Mouse (Mus musculus): ENCODE measurements around the gene Ets1. TPM values are rescaled to one million over a fixed set of nuclear protein-coding genes. Genes with fewer than 3 reads are reported as not detected.
A peak's percentile ranks its signal among the peaks of the same experiment; 100 is the strongest.

The Ets1 gene
- total RNA-seq, 2 experiments from 2014 or later: 16.4 to 19.0 TPM

GRCm38 (mm10) chr9:32661071-32661470 lies 25.1 kb downstream of the Ets1 start:
- DNase-seq (ENCODE audit: low spot score in 2 of 2): no peak

GRCm38 (mm10) chr9:32661561-32661960 lies 25.5 kb downstream of the Ets1 start:
- no peak for DNase-seq (ENCODE audit: low spot score in 2 of 2)

- DNase-seq (ENCODE audit: low spot score in 2 of 2): no peak
Measured at GRCm38 (mm10) chr9:32666611-32667517, 30.8 kb downstream of the Ets1 start.

- no peak for DNase-seq (ENCODE audit: low spot score in 2 of 2)
Measured at GRCm38 (mm10) chr9:32667518-32667908, 31.5 kb downstream of the Ets1 start.

GRCm38 (mm10) chr9:32668075-32668673 lies 32.2 kb downstream of the Ets1 start:
- DNase-seq (ENCODE audit: low spot score in 2 of 2): no peak

- DNase-seq (ENCODE audit: low spot score in 2 of 2): no peak
Measured at GRCm38 (mm10) chr9:32669397-32669796, 33.4 kb downstream of the Ets1 start.

GRCm38 (mm10) chr9:32671970-32672859 lies 36.2 kb downstream of the Ets1 start:
- DNase-seq (ENCODE audit: low spot score in 2 of 2): no peak

- DNase-seq (ENCODE audit: low spot score in 2 of 2): no peak
Measured at GRCm38 (mm10) chr9:32673923-32674322, 37.9 kb downstream of the Ets1 start.

GRCm38 (mm10) chr9:32675671-32676409 lies 39.8 kb downstream of the Ets1 start:
- DNase-seq (ENCODE audit: low spot score in 2 of 2): no peak

- no peak for DNase-seq (ENCODE audit: low spot score in 2 of 2)
Measured at GRCm38 (mm10) chr9:32676480-32676879, 40.5 kb downstream of the Ets1 start.

- no peak for DNase-seq (ENCODE audit: low spot score in 2 of 2)
Measured at GRCm38 (mm10) chr9:32677646-32678045, 41.6 kb downstream of the Ets1 start.

GRCm38 (mm10) chr9:32678120-32678757 lies 42.2 kb downstream of the Ets1 start:
- DNase-seq (ENCODE audit: low spot score in 2 of 2): no peak

GRCm38 (mm10) chr9:32679531-32679930 lies 43.5 kb downstream of the Ets1 start:
- DNase-seq (ENCODE audit: low spot score in 2 of 2): no peak

- DNase-seq (ENCODE audit: low spot score in 2 of 2): no peak
Measured at GRCm38 (mm10) chr9:32680201-32680600, 44.2 kb downstream of the Ets1 start.

- DNase-seq (ENCODE audit: low spot score in 2 of 2): peak in 1 of 2 experiments; percentile 44
Measured at GRCm38 (mm10) chr9:32685793-32686558, 50.0 kb downstream of the Ets1 start.

GRCm38 (mm10) chr9:32688351-32688750 lies 52.3 kb downstream of the Ets1 start:
- no peak for DNase-seq (ENCODE audit: low spot score in 2 of 2)

- no peak for DNase-seq (ENCODE audit: low spot score in 2 of 2)
Measured at GRCm38 (mm10) chr9:32691151-32691925, 55.3 kb downstream of the Ets1 start.

- no peak for DNase-seq (ENCODE audit: low spot score in 2 of 2)
Measured at GRCm38 (mm10) chr9:32692944-32693343, 56.9 kb downstream of the Ets1 start.

GRCm38 (mm10) chr9:32693411-32693810 lies 57.4 kb downstream of the Ets1 start:
- no peak for DNase-seq (ENCODE audit: low spot score in 2 of 2)

All from layer of hippocampus, postnatal 14 days (tissue).